Mouse (Mus musculus): ENCODE results near the gene Dzip1. TPM values are rescaled to one million over a fixed set of nuclear protein-coding genes. Genes with fewer than 3 reads are reported as not detected.

Dzip1 gene
- total and polyA plus RNA-seq, 3 experiments = 3.1 to 30.9 (median 6.9) TPM

DNA sequence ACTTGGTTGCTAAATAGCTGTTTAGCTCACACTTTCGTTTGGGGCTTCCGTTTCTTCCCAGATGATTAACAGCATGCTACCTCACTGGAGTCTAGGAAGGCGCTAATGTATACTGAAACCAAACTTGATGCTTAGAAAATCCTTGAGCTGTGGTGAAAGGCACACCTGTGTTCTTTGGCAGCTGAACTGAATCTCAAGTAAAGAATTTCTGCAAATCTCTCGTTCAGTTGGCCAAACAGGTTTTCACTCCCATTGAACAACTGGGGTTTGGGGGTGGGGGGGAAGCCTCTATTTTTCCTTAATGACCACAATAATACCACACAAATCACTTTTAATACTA, 74.6 kb downstream of the Dzip1 start:
- no peak overlapping the region for H3K4me3 ChIP-seq (ENCODE audit: low read depth, low read length)
- no peaks in the 10 kb centered on the region for H3K9me3 ChIP-seq (replicated peaks)
- ATAC-seq (ENCODE audit: extremely low read depth, insufficient number of reproducible peaks, low FRiP score, poor library complexity, severe bottlenecking) (no peak), DNase-seq (ENCODE audit: low spot score) (no peak)
- TF ChIP-seq POLR2AphosphoS5 (IDR thresholded peaks at IDR 0.05; ENCODE audit: insufficient replicate concordance, low read depth, low read length) (no peak), GATA2 (IDR thresholded peaks at IDR 0.05; ENCODE audit: borderline replicate concordance, low read depth, low read length) (no peak), TAL1 (conservative IDR thresholded peaks at IDR 0.05; ENCODE audit: low read depth, low read length) (no peak), CTCF (IDR thresholded peaks at IDR 0.05; ENCODE audit: low read depth, low read length) (no peak), GATA1 (IDR thresholded peaks at IDR 0.05; ENCODE audit: borderline replicate concordance, low read length) (no peak)
- no peaks in the 10 kb centered on the region for H3K36me3 ChIP-seq (replicated peaks)
- peaks cover 15% of the 10 kb centered on the region for H3K4me1 ChIP-seq (ENCODE audit: insufficient read depth, low read depth, low read length)
- peaks cover 47% of the 10 kb centered on the region for H3K27me3 ChIP-seq (ENCODE audit: insufficient read depth, low read length)

DNA sequence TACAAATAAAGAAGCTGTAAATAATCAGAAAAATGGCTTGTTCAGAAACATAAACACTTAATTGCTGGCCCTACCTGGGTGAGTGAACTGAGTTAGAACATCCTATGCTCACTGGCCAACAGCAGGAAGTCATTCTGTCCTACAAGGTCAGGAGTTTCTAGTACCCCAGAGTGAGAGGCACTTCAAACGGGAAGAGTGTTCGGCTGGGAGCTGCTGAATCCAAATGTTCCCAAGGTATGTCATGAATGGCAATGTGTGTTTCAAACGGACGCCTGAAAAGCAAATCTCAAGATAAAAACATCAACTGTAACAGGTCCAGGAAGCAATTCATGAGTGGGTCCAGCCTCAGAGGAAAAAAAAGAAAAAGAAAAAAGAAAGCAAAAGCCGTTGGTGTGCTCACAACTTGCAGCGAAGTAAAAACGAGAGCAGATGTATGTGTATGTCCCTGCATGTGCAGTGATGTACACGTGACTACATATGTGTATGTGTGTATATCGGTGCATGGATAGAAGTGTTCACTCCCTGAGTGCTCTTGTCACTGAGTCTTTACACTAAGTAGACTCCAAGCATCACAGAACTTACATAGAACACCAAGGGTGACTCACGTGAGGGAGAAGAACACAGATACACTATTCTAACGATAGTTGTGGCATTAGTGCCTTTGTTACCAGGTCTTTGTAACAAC, 75.1 kb downstream of the Dzip1 start:
- Histone ChIP-seq H3K9me3 (replicated peaks) (no peaks in the 10 kb centered on the region), H3K36me3 (replicated peaks) (no peaks in the 10 kb centered on the region), H3K4me1 (ENCODE audit: insufficient read depth, low read depth, low read length) (peaks cover 15% of the 10 kb centered on the region), H3K4me3 (ENCODE audit: low read depth, low read length) (no peak overlapping the region), H3K27me3 (ENCODE audit: insufficient read depth, low read length) (peaks cover 45% of the 10 kb centered on the region)
- TF ChIP-seq POLR2AphosphoS5 (IDR thresholded peaks at IDR 0.05; ENCODE audit: insufficient replicate concordance, low read depth, low read length) (no peak), GATA1 (IDR thresholded peaks at IDR 0.05; ENCODE audit: borderline replicate concordance, low read length) (no peak), TAL1 (conservative IDR thresholded peaks at IDR 0.05; ENCODE audit: low read depth, low read length) (no peak), GATA2 (IDR thresholded peaks at IDR 0.05; ENCODE audit: borderline replicate concordance, low read depth, low read length) (no peak), CTCF (IDR thresholded peaks at IDR 0.05; ENCODE audit: low read depth, low read length) (no peak)
- ATAC-seq (ENCODE audit: extremely low read depth, insufficient number of reproducible peaks, low FRiP score, poor library complexity, severe bottlenecking) (no peak), DNase-seq (ENCODE audit: low spot score) (no peak)

DNA sequence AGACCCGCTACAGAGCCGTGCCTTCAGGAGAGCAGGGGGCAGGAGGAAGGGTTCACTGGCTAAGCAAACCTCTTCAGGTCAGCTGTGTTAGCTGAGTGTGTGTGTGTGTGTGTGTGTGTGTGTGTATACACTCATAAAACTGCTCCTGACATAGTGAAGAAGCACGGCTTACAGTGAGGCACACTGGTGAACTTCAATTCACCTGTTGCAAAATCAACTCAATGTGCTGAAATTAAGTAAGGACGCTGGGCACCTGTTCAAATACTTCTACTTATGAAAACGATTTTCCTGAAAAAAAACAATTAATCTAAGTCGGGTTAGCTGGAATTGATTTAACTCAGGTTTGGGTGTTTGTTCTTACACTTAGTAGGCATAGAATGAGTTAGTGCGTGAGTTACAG, 77.1 kb downstream of the Dzip1 start:
- H3K36me3 ChIP-seq (replicated peaks) = no peaks in the 10 kb centered on the region
- peaks cover 34% of the 10 kb centered on the region for H3K27me3 ChIP-seq (ENCODE audit: insufficient read depth, low read length)
- H3K4me3 ChIP-seq (ENCODE audit: low read depth, low read length) = no peak overlapping the region
- H3K4me1 ChIP-seq (ENCODE audit: insufficient read depth, low read depth, low read length) = peaks cover 12% of the 10 kb centered on the region
- no peak for TF ChIP-seq TAL1 (conservative IDR thresholded peaks at IDR 0.05; ENCODE audit: low read depth, low read length)
- no peak for TF ChIP-seq POLR2AphosphoS5 (IDR thresholded peaks at IDR 0.05; ENCODE audit: insufficient replicate concordance, low read depth, low read length)
- no peak for TF ChIP-seq CTCF (IDR thresholded peaks at IDR 0.05; ENCODE audit: low read depth, low read length)
- no peak for TF ChIP-seq GATA1 (IDR thresholded peaks at IDR 0.05; ENCODE audit: borderline replicate concordance, low read length)
- no peak for TF ChIP-seq GATA2 (IDR thresholded peaks at IDR 0.05; ENCODE audit: borderline replicate concordance, low read depth, low read length)
- no peak for ATAC-seq (ENCODE audit: extremely low read depth, insufficient number of reproducible peaks, low FRiP score, poor library complexity, severe bottlenecking)
- no peaks in the 10 kb centered on the region for H3K9me3 ChIP-seq (replicated peaks)
- no peak for DNase-seq (ENCODE audit: low spot score)

DNA sequence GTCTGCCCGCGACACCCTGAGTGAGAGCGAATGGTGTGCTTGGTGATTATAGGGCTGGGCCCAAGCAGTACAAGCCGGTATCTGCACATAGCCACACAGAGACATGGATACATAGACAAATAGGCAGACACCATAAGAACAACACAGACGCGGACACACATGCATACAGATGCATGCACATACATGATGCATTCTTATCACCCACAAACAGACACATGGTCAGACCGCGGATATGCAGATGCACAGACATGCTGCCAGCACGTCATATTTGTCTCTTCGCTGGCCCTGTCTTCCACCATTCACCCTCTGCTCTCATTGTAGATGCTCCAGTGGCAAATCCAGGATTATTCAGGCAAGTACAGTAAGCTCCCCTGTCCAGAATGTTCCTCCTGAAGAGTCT, 78.4 kb downstream of the Dzip1 start:
- H3K27me3 ChIP-seq (ENCODE audit: insufficient read depth, low read length) = peaks cover 28% of the 10 kb centered on the region
- TF ChIP-seq POLR2AphosphoS5 (IDR thresholded peaks at IDR 0.05; ENCODE audit: insufficient replicate concordance, low read depth, low read length) = no peak
- TF ChIP-seq TAL1 (conservative IDR thresholded peaks at IDR 0.05; ENCODE audit: low read depth, low read length) = peak; percentile 30
- no peaks in the 10 kb centered on the region for H3K36me3 ChIP-seq (replicated peaks)
- DNase-seq (ENCODE audit: low spot score) (no peak), ATAC-seq (ENCODE audit: extremely low read depth, insufficient number of reproducible peaks, low FRiP score, poor library complexity, severe bottlenecking) (no peak)
- no peaks in the 10 kb centered on the region for H3K9me3 ChIP-seq (replicated peaks)
- H3K4me1 ChIP-seq (ENCODE audit: insufficient read depth, low read depth, low read length) = peaks cover 12% of the 10 kb centered on the region
- no peak overlapping the region for H3K4me3 ChIP-seq (ENCODE audit: low read depth, low read length)

DNA sequence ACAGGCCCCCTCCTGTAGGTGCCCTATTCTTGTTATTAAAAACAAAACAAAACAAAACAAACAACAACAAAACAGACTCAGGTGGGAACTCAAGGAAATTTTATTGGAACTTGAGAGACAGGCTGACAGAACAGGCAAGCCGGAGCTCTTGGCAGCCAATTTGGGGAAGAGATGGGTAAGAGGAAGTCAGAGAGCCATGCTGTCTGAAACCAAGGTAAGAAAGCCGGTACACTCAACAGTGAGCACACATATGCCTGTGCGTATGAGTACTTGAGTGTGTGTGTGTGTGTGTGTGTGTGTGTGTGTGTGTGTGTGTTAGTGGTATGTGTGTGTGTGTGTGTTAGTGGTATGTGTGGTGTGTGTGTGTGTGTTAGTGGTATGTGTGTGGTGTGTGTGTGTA, 82.9 kb downstream of the Dzip1 start:
- TF ChIP-seq GATA1 (IDR thresholded peaks at IDR 0.05; ENCODE audit: borderline replicate concordance, low read length) (no peak), GATA2 (IDR thresholded peaks at IDR 0.05; ENCODE audit: borderline replicate concordance, low read depth, low read length) (no peak), CTCF (IDR thresholded peaks at IDR 0.05; ENCODE audit: low read depth, low read length) (no peak), POLR2AphosphoS5 (IDR thresholded peaks at IDR 0.05; ENCODE audit: insufficient replicate concordance, low read depth, low read length) (no peak), TAL1 (conservative IDR thresholded peaks at IDR 0.05; ENCODE audit: low read depth, low read length) (no peak)
- H3K27me3 ChIP-seq (ENCODE audit: insufficient read depth, low read length) = peaks cover 29% of the 10 kb centered on the region
- no peaks in the 10 kb centered on the region for H3K36me3 ChIP-seq (replicated peaks)
- peaks cover 8% of the 10 kb centered on the region for H3K4me1 ChIP-seq (ENCODE audit: insufficient read depth, low read depth, low read length)
- ATAC-seq (ENCODE audit: extremely low read depth, insufficient number of reproducible peaks, low FRiP score, poor library complexity, severe bottlenecking) = no peak
- DNase-seq (ENCODE audit: low spot score) = no peak
- H3K9me3 ChIP-seq (replicated peaks) = peaks cover 6% of the 10 kb centered on the region
- H3K4me3 ChIP-seq (ENCODE audit: low read depth, low read length) = no peak overlapping the region

DNA sequence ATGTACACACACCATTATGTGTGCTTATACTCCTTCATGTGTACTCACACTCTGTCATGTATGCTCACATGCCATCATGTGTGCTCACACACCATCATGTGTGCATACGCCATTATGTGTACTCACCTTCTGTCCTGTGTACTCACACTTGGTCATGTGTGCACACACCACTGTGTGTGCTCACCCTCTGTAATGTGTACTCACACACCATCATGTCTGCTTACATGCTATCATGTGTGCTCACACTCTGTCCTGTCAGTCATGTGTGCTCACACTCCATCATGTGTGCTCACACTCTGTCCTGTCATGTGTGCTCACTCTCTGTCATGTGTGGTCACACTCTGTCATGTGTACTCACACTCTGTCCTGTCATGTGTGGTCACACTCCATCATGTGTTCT, 85.2 kb downstream of the Dzip1 start:
- no peak overlapping the region; the same call in 1 of the 2 replicates for H3K4me3 ChIP-seq (ENCODE audit: low read depth, low read length)
- 0 out of 2 replicates have a peak, but pooled peaks cover 2% of the 10 kb centered on the region for H3K4me1 ChIP-seq (ENCODE audit: insufficient read depth, low read depth, low read length)
- peaks cover 27% of the 10 kb centered on the region for H3K27me3 ChIP-seq (ENCODE audit: insufficient read depth, low read length)
- peaks cover 6% of the 10 kb centered on the region for H3K9me3 ChIP-seq (replicated peaks)
- ATAC-seq (ENCODE audit: extremely low read depth, insufficient number of reproducible peaks, low FRiP score, poor library complexity, severe bottlenecking) (no peak), DNase-seq (ENCODE audit: low spot score) (no peak)
- no peaks in the 10 kb centered on the region for H3K36me3 ChIP-seq (replicated peaks)
- TF ChIP-seq POLR2AphosphoS5 (IDR thresholded peaks at IDR 0.05; ENCODE audit: insufficient replicate concordance, low read depth, low read length) (peak; percentile 57; the same call in 1 of the 2 replicates), TAL1 (conservative IDR thresholded peaks at IDR 0.05; ENCODE audit: low read depth, low read length) (no peak)

Data from G1E (cell line).